Mouse (Mus musculus) stomach, postnatal 0 days (tissue): Measurements from ENCODE around the gene Mtg2.

Experiments used
- CTCF ChIP-seq: IDR thresholded peaks from 2 replicates; pipeline ENCODE4 v1.5.1; 2016; ENCODE audit warnings: antibody characterized with exemption, low read depth, mild to moderate bottlenecking, moderate library complexity
- EP300 ChIP-seq: optimal IDR thresholded peaks from 2 replicates; pipeline ENCODE3; 2016; ENCODE audit warnings: antibody characterized with exemption

DNA sequence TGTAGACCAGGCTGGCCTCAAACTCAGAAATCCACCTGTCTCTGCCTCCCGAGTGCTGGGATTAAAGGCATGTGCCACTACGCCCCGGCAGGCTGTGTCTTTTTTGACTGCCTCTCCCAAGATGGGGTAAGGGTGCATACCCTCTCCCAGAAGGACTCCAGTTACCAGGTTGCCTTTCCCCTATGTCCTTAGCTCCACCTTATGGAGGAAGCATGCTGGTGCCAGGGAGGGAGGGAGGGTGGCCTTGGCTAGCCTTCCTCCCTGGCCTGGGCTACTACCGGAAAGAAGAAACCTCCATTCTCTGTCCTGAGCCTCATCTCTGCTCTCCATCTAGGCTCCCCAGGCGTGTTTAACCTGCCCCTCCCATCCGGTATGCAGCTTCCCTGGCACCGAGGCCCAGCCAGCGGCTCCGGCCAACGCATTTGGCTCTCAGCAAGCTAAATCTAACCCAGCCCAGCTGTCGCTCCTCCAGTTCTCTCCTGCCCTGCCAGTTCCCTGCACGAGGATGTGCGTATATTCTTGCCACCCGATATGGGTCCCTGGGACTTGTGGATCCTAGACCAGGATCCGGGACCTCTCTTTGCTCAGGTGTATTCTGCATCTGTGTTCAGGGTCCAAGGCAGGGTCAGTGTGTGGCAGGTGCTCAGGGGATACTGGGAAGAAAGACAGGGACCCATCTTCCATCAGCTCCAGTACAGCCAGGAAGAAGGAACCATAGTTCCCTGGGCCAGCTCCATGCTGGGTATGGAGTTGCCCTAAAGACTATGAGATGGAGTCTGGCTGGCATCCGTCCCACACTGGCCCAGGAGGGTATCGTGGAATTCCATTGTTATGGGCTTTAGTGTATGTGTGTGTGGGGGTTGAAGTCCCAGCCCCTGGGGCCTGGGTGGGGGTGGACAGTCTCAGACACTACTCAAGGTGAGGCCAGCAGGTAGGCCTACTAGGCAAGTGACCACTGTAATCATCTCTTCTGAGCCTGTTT lies 43.8 kb downstream of the Mtg2 start:
- TF ChIP-seq CTCF: peak; percentile 53
- TF ChIP-seq EP300: no peak
